Mouse (Mus musculus): ENCODE measurements at regions not wholly inside any gene's neighbourhood (a gene's known extent, or its start where the extent isn't known, plus 50 kb on each side); places are given as distances from the start of the nearest gene placed in this dataset.

DNA sequence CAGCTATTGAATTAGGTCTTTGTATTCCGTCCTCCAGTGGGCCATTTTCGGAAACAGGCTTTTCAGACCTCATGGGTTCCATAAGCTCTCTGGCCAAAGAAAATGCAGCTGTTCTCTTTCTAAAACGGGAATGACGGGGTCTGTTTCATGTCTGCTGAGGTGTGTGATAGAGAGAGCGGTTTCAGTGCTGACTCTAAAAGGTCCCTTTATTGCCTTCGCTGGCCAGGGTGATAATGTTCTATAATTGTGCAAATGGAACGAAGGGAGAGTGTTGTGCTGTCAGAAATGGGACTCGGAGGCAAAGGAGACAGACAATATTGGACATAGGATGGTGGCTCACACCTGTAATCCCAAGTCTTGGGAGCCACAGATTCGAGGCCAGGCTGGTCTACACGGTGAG lies 53.5 kb upstream of the Osbpl8 start:
- no peak for DNase-seq (ENCODE audit: low spot score)

DNA sequence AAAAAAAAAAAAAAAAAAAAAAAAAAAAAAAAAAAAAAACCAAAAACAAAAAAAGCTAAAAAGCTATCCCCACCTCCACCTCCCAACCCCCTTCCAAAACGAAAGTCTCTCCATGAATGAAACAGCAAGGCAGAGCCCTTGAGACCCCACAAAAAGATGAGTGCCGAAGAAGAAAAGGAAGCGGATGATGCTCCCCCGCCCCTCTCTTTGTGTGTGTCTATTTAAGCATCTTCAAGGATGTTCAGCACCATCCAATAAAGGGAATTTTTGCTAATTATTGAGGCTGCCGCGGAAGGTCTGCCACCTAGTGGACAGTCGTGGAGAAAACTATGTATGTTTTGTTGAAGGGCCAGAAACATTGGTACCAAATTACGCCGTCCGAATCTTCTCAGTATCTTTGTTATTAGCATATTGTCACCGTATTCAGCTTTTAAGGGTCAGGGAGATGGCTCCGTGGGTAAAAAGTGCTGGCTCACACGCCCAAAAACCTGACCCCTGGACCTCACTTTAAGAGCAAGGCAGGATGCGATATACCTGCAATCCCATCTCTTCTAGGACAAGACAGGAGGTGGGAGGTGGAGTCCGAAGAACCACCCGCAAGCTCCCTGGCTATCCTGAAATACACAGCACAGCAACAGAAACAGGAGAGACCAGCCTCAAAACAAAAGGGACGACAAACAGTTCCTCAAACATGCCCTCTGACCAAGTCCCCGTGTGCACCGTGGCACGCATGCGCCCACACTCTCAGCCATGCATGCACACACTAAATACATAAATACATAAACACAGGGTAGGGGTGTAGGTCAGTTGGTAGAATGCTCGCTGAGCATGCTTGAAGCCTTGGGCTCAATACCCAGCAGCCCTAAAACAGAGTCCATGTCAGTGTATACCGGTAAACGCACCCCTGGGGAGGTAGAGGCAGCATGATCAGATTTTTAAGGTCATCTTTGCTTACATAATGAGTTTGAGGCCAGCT lies 55.6 kb upstream of the Osbpl8 start:
- DNase-seq (ENCODE audit: low spot score): peak; percentile 68

DNA sequence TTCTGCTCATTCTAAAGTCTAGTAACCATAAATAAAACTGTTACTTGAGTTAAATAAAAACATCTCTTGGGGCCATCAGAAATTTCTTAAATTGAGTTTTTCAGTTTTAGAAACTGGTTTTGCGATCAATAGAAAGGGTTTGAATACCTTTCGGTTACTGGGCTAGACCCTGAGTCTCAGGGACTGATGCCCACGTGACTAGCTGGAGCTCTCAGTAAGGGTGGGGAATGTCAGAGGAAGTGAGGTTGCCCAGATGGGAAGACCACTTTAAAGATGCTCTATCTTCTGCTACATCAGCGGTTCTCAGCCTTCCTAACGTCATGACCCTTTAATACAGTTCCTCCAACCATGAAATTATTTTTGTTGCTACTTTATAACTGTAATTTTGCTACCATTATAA lies 56.7 kb upstream of the Osbpl8 start:
- no peak for DNase-seq (ENCODE audit: low spot score)

DNA sequence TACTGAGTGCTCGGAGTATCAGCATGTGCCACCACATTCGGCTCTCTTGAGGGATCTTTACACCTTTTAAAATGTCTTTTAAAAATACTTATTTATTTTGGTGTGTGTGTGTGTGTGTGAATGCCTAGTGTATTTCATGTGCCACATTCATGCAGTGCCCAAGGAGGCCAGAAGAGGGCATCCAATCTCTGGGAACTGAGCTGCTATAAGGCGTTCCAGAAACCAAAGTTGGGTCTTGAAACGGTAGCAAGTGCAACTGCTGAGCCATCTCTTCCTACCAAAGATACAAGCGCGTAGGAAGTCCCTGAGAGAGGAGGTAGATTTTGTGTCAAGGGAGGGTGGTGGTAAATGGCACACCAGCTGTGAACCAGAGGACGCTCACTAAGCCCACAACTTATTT lies 57.2 kb upstream of the Osbpl8 start:
- peak; percentile 71 for DNase-seq (ENCODE audit: low spot score)

DNA sequence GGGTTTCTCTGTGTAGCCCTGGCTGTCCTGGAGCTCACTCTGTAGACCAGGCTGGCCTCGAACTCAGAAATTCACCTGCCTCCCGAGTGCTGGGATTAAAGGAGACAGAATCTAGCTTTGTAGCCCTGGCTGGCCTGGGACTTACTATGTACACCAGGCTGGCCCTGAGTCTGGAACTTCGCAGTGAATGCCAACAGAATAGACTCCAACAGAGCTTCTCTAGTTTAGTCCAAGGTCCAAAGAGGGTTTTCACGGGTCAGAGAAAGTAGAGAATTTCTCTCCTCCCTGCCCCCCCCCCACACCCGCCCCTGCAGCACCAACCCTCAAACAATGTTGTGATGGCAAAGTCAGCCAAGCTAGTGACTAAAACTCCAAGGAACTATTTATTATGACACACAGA lies 58.1 kb upstream of the Osbpl8 start:
- DNase-seq (ENCODE audit: low spot score): no peak

DNA sequence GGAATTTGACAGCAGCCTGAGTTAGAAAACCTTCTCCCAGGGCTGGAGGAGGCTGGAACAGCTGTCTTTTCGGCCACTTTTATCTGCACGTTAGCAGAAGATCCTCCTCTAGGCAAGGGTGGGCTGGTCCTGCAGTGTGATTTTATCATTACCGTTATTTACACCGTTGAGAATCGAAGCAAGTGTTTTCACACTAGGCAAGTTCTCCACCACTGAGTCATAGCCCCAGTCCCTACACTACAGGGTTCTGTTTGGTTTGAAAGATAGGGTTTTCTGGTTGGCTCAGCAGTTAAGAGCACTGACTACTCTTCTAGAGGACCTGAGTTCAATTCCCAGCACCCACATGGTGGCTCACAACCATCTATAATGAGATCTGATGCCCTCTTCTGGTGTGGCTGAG lies 58.9 kb upstream of the Osbpl8 start:
- no peak for DNase-seq (ENCODE audit: low spot score)

DNA sequence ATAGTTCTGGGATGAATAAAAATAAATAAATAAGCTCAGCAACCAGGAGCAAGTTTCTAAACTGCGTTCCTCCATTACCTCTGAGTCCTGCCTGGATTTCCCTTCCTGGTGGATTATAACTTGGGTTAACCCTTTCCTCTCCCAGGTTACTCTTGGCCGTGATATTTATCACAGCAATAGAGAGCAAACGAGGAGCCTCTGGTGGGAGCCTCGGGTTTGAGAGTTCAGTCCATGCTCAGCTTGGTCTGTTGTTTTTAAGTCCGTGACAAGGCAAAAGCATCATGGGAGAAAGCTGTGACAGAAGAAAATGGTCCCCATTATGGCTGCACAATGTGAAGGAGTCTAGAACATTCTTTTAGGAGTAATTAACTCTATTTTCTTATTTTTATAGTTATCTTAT lies 61.0 kb upstream of the Osbpl8 start:
- no peak for DNase-seq (ENCODE audit: low spot score)

DNA sequence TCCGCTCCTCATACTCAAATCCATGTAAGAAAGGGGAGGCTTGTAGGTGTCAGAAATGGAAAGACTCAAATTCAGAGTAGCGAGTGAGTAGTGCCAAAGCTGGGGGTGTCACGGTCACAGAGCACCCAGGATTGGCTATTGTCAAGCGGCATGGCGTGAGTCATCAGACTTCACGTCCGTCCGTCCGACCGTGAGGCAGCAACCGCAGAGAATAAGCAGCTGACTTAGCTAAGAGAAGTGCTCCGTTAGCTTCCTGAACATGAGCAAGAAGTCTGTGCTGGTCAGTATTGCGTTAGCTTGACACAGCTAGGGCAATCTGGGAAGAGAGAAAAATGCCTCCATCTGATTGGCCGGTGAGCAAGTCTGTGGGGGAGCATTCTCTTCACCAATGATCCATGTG lies 61.5 kb upstream of the Osbpl8 start:
- peak; percentile 33 for DNase-seq (ENCODE audit: low spot score)

DNA sequence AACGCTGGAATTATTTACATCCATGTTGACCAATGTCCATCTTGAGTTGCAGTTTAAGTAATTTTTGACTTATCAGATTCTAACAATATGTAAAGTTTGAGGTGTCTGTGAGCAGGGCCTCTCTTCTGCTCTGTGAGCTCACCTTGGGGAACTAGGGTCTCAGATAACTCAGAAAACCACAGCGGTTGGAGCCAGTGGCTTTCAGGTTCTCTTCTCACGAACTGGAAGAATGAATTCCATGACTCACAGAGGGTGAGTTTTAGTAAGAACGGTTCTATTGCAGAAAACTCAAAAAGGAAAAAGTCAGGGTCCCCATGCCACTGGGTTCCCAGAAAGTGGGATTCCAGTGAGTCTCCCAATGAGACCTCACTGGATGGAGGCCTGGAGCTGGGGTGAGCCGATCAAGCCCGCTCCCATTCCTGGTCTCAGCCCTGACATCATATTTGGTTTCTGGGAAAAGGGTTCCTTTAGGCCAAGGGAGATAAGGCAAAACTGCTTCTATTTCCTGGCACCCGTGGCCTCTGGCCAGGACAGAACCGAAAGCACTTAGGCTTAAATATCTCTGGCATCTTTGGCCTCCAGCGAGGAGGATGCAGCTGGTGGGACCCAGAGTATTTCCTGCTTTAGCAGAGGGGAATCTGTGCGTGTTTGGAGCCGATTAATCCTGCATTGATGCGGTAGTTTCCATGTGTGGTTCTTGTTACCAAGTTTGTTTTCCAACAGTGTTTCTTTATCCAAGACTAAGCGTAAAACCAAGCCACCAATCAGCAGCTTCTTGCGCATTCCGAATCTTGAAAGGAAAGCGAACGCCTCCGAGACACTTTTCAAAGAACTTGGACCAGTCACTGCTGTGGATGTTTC lies 62.4 kb upstream of the Osbpl8 start:
- DNase-seq (ENCODE audit: low spot score): no peak

DNA sequence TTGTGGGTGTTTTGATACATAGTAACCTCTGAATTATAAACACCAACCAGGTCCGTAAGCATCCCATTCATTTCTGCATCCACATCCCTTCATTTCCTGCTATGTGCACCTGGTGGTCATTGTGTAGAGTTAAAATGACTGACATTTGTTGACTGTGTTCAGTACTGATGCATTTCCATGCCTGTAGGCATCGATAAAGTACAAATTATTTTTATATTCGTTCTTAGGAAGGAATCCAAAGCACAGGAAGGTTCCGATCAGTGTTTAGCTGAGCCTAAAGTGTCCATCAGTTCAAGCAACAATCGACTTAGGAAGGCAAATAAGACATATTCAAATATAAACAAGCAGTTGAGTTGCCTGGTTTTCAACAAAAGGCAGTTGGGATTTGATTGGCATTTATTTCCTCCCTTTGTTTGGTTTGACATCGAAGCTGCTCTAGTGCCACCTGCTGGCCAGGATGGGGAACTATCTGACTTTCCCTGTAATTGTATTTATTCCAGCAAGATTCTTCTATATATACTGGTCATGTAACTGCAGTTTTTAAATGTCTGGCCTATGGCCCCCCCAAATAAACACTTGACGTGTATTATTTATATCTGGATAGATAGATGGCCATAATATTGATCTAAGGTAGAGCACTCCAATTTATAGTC lies 64.6 kb upstream of the Osbpl8 start:
- peak; percentile 75 for DNase-seq (ENCODE audit: low spot score)

DNA sequence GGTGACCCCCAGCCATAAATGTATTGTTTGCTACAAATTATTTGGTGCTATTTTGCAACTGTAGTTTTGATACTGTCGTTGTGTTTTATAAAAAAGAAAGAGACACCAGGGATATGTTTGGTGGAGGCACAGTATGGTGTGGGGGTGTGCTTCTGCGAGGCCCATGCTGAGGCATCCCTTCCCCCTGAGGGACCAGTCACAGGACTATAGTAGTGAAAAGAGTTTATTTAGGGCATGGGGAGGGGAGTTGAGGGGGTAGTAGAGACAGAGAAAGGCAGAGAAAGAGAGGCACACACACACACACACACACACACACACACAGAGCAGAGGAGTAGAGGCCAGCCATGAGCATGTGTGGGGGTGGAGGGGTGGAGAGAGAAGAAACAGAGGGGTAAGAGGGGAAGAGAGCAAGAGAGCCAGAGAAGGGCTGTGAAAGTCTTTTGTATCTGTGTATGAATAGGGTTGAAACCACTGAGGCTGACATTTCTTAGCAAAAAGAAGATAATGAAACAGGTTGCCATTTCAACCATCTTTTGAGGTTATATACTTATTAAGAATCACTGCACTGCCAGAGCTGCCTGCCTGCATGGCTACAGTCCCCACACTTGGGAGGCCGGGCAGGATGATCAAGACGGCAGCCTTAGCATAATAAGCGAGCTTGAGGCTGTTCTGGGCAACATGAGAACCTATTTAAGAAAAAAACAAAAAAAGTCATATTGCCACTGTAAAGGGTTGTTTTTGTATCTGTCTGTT lies 65.3 kb upstream of the Osbpl8 start:
- DNase-seq (ENCODE audit: low spot score): no peak

DNA sequence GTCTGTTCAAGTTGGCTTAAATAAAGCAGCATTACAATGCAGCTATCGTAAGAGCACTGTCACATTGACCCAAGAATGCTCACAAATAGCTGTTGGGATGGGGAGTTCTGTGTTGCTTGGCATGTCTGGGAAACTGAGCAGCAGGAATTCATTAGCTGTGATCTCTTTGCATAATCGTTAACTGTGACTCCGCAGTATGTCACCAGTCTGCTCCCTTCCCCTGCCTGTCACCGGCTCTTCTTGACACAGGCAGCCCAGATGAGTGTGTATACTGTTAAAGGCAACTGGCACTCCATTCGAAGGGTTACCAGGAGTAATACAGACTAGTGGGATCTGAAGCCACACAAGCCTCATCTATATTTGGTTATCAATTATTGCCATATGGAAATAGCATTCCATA lies 67.3 kb upstream of the Osbpl8 start:
- DNase-seq (ENCODE audit: low spot score): no peak

DNA sequence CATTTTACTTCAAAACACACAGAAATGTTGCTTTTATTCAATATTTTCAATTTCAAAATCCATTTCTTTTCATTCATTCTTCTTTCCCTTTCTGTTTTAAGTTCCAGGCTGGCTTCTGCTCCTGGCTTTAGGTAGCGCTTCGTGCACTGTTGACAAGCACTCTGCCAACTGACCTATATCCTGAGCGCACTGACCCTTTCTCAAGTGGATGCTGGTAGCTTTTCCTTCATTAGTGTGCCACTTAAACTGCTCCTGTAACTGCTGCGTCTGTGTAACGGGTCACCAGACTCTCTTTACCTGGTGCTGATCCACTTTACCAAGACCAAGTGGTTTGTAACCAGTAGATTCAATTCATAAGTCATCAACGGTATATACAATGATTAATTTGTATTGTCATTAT lies 67.7 kb upstream of the Osbpl8 start:
- DNase-seq (ENCODE audit: low spot score): no peak

DNA sequence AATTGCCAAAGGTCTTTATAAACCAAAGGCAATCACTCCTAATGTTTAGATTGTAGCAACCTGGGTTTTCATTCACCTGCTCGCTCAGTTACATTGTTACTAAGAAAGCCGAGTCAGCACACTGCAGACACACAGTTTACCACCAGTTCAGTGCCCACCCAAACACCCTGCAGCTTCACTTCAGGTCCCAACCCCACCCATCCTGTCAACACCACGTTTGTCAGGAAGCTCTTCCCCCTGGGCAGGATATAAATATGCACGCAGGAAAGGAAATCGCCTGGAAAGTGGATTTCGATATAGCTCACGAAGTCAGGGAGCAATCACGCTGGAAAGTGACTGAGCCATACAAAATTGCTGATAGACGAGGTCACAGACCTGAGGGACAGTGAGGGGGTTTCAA lies 70.1 kb upstream of the Osbpl8 start:
- DNase-seq (ENCODE audit: low spot score): no peak

DNA sequence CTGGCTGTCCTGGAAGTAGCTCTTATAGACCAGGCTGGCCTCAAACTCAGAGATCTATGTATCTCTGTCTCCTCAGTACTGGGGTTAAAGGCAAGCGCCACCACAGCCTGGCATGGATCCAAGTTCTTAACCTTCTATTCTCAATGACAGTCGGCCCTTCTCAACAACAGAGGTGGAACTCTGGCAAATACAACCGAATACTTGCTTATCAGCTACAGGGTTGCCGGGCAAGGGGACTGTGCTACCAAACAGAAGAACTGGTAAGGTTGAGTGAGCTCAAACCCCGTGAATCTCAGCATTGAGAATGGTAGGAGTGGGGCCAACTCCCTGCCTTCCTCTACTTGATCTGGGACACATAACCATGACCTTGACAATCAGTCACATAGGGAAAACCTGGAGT lies 75.2 kb upstream of the Osbpl8 start:
- no peak for DNase-seq (ENCODE audit: low spot score)

DNA sequence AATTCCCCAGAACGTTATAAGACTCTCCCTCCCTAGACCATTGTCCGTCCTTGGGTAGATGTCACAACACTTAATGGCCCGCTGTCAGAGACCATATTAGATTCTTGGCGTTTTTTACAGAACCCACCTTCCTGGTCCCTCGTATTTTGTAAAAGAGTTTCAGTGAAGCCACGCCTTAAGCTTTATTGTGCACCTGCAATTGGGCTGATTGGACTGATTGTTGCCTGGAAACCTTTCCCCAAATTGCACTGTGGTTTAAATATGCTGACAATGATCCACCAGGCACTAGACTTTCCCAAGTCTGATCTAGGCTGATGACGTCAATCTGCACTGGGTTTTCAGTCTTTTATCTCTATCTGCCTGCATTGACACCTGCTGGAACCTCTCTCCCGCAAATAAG lies 75.6 kb upstream of the Zdhhc17 start:
- no peak for DNase-seq (ENCODE audit: low spot score)

DNA sequence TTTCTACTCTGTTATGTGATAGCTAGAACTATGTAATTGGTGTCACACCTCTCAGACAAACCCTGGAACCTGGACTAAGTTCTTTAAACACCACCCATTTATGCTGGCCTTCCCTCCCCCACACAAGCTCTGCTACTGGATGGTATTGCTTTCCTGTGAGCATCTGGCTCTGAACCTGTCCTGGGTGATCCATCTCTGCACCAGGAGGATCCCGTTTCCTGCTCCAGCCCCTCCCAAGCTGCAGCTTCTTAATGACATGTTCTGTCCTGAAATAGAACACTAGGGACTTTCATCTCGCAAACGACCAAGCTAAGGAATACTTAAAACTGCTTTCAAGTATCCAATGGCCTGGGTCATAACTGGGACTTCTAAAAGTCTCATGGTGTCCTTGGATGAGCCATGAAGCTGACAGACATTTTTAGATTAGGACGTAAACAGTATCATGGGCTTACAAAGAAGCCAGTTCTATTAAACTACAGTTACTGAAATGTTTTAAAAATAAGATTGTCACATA lies 74.4 kb upstream of the Zdhhc17 start:
- no peak for DNase-seq (ENCODE audit: low spot score)

DNA sequence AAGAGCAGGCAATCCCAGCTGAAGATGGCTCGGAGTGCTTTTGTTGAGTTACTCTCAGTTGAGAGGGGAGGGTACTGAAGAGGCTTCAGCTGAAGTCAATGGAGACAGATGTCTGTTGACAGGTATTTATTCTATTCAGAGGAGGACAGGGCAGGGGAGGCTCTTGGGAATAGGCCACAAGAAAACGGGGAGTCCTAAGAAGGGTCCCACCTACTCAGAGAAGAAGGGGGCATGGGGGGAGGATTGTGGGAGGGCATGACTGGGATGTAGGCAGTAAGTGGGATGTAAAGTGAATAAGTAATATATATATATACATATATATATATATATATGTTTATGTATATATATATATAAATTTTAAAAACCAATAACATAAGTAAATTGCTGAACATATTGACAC lies 73.9 kb upstream of the Zdhhc17 start:
- no peak for DNase-seq (ENCODE audit: low spot score)

DNA sequence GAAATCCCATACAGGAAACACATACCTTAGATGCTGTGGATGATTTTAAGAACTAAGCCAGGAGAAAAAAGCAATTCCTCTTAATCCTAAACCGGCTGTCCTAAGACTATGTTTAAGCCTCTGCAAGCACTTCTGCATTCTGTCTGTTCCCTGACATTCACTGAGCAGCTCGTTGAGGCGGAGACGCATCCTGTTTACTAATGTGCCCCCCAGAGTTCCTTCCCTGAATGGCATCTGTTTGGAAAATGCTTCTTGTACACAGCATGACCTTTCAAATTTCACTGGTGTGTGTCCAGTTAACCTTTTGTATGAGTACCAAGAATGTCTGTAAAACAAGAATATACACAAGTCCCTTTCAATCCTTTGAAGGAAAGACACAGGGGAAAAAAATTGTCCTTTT lies 73.4 kb upstream of the Zdhhc17 start:
- no peak for DNase-seq (ENCODE audit: low spot score)

DNA sequence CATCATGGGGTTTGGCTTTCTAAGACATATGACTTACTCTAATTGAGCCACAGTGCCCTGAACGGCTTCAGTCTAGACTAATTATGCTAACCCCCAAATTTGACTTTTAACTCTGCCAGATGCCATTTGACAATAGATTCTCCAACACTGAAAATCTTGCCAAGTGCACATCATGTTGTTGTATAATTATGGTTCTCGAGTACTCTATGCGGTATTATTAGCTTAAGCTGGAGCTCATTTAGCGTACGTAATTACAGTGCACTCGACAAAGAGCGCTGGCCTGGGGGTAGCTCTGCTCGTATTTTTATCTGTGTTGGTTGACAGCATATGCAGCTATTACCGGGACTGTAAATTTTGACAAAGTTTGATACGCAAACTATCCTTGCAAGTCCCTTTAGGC lies 70.4 kb upstream of the Zdhhc17 start:
- DNase-seq (ENCODE audit: low spot score): no peak

DNA sequence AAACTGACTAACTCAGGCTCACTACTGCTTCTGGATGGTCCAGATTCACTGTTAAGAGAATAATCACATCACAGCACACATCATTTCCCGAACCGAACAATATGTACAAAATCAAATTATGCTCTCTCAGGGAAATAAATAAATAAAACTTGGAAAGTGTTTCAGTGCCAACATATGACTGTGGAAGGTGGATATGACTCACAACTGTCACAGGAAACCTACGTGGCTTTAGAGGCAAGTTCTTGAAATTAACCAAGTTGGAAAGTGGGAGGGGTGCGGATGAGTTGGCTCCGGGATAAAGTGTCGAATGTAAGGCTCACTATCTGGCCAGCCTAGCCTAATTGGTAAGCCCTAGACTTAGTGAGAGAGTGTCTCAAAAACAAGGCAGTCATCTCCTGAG lies 69.1 kb upstream of the Zdhhc17 start:
- no peak for DNase-seq (ENCODE audit: low spot score)

DNA sequence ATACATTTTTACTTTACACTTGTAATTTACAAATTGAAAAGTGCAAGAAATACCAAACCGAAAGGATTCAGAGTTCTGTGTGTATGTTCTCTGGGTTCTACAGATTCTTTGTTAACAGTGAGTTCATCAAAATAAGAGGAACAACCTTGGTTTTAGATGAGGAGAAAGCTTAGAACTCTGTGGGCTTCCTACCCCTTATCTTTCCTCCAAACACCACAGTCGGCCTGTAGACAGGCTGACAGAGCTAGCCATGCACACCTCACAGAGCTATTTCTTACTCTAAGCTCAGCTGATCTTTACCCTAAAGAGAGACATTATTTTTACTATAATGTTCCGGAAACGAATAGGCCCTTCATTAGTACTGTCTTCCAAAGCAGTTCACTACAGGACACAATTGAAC lies 67.7 kb upstream of the Zdhhc17 start:
- DNase-seq (ENCODE audit: low spot score): no peak
